Mouse (Mus musculus): ENCODE measurements around the gene 9130409I23Rik. TPM values are rescaled to one million over a fixed set of nuclear protein-coding genes. Genes with fewer than 3 reads are reported as not detected.
"Not testable (repeated sequence)": the region's sequence is repeated elsewhere in the genome, so short reads cannot be mapped to it uniquely, and the experiment has no call there.

The 9130409I23Rik gene
- total RNA-seq, 2 experiments from 2014 or later: not detected

DNA sequence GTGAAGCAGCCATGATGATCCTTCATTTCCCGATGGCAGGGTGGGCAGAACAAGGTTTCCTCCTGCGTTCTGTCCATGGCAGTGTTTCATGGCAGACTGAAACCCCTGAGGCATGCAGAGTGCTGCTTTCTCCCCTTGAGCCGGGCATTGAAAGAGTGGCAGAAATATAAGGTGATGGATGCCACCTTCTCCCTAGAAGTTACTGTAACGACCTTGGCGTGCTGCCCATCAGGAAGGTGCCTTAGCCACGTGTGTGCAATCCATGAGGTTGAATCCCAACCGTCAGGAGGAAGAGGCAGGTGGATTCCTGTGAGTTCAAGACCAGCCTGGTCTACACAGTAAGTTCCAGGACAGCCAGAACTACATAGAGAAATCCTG lies 29.6 kb upstream of the 9130409I23Rik start:
- intact Hi-C loops (cut with DNase I): no loop called here
- no peak for DNase-seq (ENCODE audit: low spot score in 2 of 2)

DNA sequence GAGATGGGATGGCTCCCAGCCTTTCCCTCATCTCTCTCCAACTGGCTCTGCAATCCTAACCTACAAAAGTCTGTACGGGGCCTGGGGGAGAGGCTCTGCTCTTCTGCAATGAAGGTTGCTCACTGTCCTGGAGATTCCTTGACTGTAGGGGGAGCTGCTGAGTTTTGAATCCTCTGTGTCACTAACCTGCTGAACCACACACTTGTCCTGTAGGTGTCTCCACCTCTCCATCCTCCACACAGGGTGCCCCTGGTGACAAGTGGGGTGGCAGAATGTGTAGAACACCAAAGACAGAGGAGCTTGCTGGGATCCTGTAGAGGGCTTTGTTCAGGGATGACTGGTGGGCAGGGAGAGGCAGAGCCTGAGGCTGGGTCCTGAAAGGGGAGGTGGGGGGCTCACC lies 28.8 kb upstream of the 9130409I23Rik start:
- intact Hi-C loops (cut with DNase I): no loop called here
- DNase-seq (ENCODE audit: low spot score in 2 of 2): peak; percentile 60 to 66

DNA sequence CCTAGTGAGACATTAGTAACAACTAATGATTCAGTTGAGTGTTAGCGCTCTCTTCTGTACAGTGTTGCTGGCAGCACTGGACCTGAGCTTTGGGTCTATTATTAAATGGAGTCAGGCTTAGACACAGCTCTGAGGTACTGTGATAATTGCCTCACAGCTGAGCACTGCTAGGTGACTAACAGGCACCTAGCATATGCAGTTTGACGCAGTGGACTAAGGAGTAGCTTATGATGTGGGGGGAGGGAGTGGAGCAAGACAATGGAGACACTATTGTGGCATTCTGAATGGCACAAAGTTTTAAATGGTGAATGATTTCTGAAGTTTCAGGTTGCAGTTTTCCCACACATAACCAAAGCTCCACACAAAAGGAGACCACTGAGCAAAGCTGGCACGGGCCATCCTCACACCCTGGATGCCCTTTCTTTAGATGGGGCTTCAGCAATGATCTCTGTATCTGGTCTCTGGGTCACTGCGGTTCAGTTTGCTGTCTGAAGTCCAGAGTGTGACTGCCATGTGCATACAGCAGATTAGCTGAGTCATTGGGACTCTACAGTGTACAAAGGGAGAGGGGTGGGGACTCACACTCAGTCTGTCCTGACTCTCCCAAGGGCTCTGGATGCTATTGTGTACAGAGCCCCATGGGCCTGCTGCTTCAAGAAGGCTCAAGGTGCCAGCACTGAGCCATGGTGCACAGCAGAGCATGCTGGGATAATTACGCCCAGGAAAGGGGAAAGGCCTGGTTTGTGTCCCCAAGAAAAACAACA lies 15.8 kb upstream of the 9130409I23Rik start:
- intact Hi-C loops (cut with DNase I); DNase-seq (ENCODE audit: low spot score in 2 of 2): not testable (repeated sequence)

DNA sequence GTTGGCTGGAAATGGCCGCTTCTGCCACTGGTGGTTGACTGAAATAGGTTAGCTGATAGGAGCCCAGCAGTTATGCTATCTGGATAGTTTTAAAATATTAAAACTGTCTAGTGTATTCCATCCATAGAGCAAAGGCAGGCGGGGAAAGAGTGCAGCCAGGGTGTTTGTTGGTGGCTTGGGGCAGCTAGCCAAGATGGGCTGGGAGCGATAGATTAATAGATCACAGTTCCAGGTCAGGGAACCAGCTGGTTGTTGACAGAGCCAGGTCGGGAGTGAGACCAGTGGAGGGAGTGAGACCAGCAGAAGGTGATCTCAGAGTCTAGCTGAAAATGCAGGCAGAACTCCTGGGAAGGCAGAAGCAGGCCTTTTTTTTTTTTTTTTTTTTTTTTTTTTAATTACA lies 13.4 kb upstream of the 9130409I23Rik start:
- intact Hi-C loops (cut with DNase I): loop anchor here (2.0 kb wide), 1 partner anchor 45 kb away; no protein-coding TSS in a partner anchor
- DNase-seq (ENCODE audit: low spot score in 2 of 2): no peak

DNA sequence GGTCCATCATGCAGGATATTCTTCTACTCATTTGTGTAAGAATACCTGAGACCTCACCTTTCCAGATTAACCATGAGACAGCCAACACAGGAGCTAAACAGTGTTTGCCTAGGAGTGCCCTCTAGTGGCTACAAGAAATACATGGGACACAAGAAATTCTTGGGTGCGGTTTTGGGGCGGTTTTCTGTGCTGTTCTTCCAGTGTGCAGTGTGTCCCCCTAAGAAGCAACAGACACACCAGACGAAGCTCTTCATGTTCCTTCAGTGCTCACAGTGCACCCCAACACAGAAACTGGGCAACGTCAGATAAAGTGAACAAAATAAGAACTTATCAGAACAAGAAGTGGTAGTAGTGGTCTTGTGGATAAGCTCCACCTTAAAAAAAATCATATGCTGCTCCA lies 11.4 kb upstream of the 9130409I23Rik start:
- no peak for DNase-seq (ENCODE audit: low spot score in 2 of 2)
- intact Hi-C loops (cut with DNase I): loop anchor here (2.0 kb wide), 1 partner anchor 47 kb away; no protein-coding TSS in a partner anchor

DNA sequence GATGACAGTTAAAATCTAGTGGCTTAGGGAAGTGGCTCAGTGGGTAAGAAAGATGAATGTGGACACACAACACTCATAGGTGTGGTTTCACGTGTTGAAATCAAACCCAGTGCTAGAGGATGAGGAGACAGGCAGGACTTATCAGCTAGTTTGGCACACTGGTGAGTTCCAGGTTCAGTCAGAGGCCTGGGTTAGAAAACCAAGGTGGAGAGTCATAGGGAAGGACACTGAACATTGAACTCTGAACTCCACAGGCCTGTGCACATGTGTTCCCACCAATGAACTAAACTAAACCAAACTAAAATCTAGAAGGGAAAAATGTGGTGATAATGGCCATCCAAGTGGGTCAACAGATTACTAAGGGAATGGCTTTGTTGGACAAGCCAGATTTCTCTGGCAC lies 3.5 kb upstream of the 9130409I23Rik start:
- DNase-seq (ENCODE audit: low spot score in 2 of 2): no peak
- intact Hi-C loops (cut with DNase I): no loop called here

DNA sequence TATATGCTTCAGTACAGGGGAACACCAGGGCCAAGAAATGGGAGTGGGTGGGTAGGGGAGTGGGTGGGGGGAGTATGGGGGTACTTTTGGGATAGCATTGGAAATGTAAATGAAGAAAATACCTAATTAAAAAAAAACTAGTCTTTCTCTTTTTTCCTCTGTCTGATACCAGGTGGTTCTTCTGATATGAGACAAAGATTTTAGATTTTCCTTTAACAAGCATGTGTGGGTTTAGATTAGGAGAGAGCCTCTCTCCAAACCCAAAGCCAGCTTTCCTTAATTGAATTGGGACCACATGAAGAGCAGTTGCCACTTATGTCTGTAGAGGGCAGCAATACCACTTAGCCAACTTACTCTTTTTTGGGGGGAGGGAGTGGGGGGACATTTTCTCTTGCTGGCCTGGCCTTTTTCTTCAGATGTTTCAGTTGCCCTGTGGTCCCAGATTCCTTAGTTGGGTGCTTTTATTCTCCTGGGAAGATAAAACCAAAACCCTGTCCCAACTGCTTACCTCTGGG lies 1.7 kb upstream of the 9130409I23Rik start:
- no peak for DNase-seq (ENCODE audit: low spot score in 2 of 2)
- intact Hi-C loops (cut with DNase I): no loop called here

DNA sequence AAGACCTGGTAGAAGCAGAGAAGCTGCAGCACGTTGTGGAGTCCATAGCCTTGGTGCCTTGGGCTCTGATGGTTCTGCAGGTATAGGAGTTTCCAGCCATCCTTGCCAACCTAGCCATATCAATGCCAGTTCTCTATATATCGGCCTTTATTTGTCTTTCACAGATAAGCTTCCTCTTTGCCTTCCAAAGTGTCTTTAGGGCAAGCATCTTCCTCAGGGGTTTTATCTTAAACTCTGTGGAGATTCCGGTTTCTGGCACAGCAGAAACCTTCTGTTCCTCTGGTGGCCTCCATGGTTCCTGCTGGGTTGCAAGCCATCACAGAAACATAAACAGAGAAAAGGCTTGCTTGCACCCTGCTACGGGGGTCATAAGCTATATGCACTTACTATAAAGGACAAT lies 1.9 kb downstream of the 9130409I23Rik start:
- intact Hi-C loops (cut with DNase I): no loop called here
- no peak for DNase-seq (ENCODE audit: low spot score in 2 of 2)

DNA sequence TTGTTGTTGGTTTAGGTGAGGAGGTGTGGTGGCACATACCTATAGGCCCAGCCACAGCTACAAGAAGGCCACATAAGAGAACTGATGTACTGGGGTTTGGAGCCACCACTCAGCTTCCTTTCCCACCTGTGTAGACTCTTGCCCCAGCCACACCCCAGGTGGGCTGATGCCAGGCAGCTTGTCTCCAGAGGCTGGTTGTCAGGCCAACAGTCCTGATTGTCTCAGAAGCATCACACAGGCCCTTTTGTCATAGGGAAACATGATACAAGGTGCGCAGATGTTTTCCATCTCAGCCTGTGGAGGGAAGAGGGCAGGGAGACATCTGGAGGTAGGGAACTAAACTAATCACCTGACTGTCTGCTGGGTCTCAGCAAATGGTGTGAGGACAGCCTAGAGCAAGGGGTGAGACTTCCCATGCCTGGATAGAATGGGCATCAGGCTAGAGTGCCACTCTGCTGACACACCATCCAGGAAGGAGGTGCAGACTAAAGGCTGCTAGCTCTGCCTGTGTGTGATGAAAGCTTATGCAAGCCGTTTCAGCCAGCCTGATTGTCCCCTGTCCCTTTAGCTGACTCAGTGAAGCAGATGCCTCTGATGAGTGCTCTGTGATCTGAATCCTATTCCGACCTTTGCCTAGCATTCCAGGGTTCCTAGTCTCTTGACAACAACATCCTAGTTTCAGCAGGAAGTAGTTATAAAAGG lies 10.9 kb downstream of the 9130409I23Rik start:
- DNase-seq (ENCODE audit: low spot score in 2 of 2): no peak
- intact Hi-C loops (cut with DNase I): no loop called here

DNA sequence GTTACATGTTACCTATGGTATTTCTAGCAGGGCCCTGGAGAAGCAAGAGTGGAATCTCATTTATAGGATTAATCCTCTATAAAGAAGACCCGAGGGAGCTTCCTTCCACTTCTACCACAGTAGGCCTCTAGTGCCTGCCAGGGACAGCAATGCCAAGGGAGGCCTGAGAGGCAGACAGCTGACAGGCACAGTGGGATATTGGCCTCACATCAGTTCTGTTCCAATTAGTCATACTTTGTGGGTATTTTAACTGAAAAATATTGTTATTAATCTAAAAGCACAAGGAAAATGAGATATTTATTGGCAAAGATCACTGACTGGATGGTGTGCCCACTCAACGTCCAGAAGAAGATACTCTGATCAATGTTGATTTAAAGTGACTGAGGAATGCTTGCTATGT lies 13.0 kb downstream of the 9130409I23Rik start:
- intact Hi-C loops (cut with DNase I): no loop called here
- DNase-seq (ENCODE audit: low spot score in 2 of 2): no peak

DNA sequence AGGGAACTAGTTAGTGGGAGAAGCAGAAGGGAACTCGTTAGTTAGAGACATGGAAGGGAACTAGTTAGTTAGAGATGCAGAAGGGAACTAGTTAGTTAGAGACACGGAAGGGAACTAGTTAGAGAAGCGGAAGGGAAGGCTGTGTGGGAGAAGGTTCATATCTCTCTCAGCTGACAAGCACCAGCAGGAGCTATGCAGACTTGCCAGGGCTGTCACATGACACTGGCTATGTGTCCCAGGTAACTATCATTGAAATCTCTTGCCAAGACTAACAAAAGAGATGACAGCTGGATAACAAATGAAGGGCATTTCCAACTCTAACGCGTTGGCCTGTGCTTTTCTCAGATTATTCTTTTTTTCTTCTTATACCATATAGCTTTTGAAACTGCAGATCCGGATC lies 13.6 kb downstream of the 9130409I23Rik start:
- intact Hi-C loops (cut with DNase I): no loop called here
- DNase-seq (ENCODE audit: low spot score in 2 of 2): no peak

DNA sequence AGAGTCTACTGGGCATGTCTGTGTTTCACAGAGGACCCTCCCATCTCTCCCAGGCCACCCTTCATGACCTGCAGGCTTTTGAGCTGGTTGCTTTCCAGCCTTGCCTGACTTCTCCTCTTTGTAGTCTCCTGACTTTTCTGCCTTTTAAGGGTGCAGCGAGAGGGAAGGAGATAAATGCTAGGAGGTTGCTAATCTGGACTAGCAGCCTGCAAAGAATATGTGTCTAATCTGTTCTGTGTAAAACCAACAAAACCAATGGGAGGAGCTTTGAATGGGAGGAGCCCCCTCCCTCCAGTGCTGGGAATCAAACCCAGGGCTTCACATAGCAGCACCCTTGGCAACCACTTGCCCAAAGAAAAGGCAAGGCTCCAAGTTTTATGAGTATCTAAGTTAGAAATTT lies 17.3 kb downstream of the 9130409I23Rik start:
- DNase-seq (ENCODE audit: low spot score in 2 of 2): no peak
- intact Hi-C loops (cut with DNase I): no loop called here

DNA sequence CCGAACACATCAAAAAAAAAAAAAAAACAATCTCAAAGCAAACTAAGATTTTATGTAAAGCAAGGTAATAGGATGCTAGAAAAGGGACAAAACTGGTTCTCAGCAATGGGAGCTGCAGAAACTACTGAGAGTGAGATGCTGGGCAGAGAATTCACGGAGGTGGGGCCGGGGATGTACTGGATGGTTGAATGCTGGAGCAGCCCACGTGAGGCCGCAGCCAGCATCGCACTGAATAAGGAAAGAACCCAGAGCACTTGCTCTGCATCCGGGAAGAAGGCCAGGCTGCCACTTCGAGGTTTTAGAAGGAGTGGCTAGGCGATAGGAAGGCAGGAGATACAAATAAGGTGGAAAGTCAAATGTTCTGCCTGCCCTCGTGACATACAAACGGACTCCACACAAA lies 18.6 kb downstream of the 9130409I23Rik start:
- peak; percentile 29 to 69 for DNase-seq (ENCODE audit: low spot score in 2 of 2)

DNA sequence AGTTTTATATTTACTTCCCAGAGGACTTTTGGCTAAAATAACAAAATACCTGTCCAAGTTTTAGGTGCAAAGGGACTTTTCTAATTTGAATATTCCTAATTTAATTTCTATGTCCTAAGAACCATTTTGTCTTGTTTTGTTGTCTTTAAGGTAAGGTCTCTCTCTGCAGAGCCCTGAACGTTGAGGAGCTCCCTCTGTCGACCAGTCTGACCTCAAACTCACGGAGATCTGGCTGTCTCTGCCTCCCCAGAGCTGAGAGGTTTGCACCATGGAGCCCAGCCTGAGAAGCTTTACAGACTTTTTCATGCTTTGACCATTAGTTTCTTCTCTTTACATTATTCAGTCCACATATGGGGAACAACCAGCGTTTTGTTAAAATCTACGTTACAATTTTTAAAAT lies 22.0 kb downstream of the 9130409I23Rik start:
- no peak for DNase-seq (ENCODE audit: low spot score in 2 of 2)
- intact Hi-C loops (cut with DNase I): no loop called here

More for the DNA sequence above, 18.6 kb downstream of the 9130409I23Rik start:
- intact Hi-C loops (cut with DNase I): no loop called here

DNA sequence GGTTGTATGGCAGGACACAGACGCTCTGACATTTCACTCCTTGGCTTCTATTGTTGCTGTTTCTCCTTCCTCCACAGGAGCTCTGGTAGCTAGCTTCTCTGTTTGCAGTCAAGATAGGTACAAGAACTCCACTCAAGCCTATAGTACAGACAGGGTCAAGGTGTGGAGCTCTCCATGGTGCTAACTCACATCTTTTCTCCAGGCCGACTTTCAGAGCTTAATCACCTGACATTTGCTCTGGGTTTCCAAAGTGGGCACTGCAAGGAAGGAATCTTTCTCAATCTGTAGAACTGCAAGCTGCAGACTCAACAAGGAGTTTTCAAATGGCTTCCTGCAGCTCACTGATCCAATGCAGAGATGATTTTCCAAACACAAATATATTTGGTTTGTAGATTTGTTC lies 33.0 kb downstream of the 9130409I23Rik start:
- DNase-seq (ENCODE audit: low spot score in 2 of 2): no peak
- intact Hi-C loops (cut with DNase I): loop anchor here (5.0 kb wide), 1 partner anchor 92 kb away; no protein-coding TSS in a partner anchor

DNA sequence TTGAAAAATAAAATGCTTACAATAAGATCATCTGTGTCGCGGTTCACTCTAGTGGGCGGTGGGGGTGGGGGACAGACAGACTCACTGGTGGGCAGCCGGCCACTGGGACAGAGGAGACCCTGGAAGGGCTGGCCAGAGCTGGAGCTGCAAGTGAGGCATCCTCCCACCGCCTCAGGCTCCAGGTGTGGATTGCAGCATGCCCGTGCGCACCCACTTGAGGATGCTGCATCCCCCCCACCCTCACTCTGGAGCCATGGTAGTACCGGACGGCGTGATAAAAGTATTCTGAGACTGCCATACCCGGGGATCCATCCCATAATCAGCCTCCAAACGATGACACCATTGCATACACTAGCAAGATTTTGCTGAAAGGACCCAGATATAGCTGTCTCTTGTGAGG lies 39.0 kb downstream of the 9130409I23Rik start:
- intact Hi-C loops (cut with DNase I): no loop called here
- no peak for DNase-seq (ENCODE audit: low spot score in 2 of 2)

Other genes with a start within 250 kb of the 9130409I23Rik start
- gene H3f3a, start 237.3 kb upstream of the 9130409I23Rik start, total RNA-seq (2021): 100 to 1,000 TPM; 361 to 401 TPM
- gene Sde2, start 200.1 kb upstream of the 9130409I23Rik start, total RNA-seq (2021): 10 to 100 TPM; 20.9 to 24.2 TPM
- gene Lefty2, start 158.1 kb upstream of the 9130409I23Rik start, total RNA-seq (2021): 1 to 10 TPM; 2.0 to 4.9 TPM
- 10 to 100 TPM; 29.3 to 30.6 TPM for gene Pycr2, start 146.9 kb upstream of the 9130409I23Rik start, total RNA-seq (2021)
- 1 to 10 TPM in 1 of 2 experiments, under 1 TPM in 1; 0.37 to 1.9 TPM for gene Lefty1, start 116.2 kb upstream of the 9130409I23Rik start, total RNA-seq (2021)
- gene Tmem63a, start 108.9 kb upstream of the 9130409I23Rik start, total RNA-seq (2021): 1 to 10 TPM; 8.8 to 9.3 TPM
- gene Ephx1, start 30.3 kb upstream of the 9130409I23Rik start, total RNA-seq (2021): 10 to 100 TPM; 17.0 to 19.1 TPM
- 10 to 100 TPM; 28.9 to 32.4 TPM for gene Nvl, start 93.0 kb downstream of the 9130409I23Rik start, total RNA-seq (2021)
- 10 to 100 TPM; 20.8 to 22.0 TPM for gene Cnih4, start 93.5 kb downstream of the 9130409I23Rik start, total RNA-seq (2021)
- 100 to 1,000 TPM; 119 to 126 TPM for gene Wdr26, start 160.8 kb downstream of the 9130409I23Rik start, total RNA-seq (2021)